Mouse (Mus musculus): Measurements from ENCODE around the gene Rph3a. TPM values are rescaled to one million over a fixed set of nuclear protein-coding genes. Genes with fewer than 3 reads are reported as not detected.

Gene Rph3a
- total and polyA plus RNA-seq, 3 experiments: not detected

DNA sequence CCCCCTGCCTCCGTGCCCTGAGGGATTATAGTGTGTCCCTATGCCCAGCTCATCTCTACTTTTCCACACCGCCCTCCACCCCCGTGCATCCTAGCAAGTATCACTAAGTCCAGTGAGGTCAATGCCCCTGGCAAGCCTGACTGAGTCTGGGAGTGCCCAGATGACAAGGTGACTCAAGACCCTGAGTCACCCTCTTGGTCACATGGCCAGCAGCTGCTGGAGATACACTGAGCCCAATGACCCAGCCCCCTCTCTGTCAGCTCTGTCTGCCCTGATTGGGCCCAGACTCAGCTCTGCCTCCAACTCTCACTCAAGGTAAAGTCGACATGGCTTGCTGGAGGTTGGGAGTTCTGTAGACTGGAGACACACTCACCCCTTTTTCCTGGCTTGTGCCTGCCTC lies 72.1 kb downstream of the Rph3a start:
- Histone ChIP-seq H3K9ac (ENCODE audit: insufficient read depth, low read depth) (no peak overlapping the region), H3K4me2 (ENCODE audit: insufficient read depth, low read depth, poor library complexity, severe bottlenecking) (no peak overlapping the region), H3K79me2 (replicated peaks; ENCODE audit: control insufficient read depth, extremely low read depth, insufficient read depth, poor library complexity, severe bottlenecking) (no peaks in the 10 kb centered on the region), H3K4me3 (replicated peaks in 1 of 3; ENCODE audit: low read depth in 2 of 3, low read length in 2 of 3, poor library complexity in 1 of 3) (no peak overlapping the region), H3K27ac (ENCODE audit: insufficient read depth, low read depth) (no peak overlapping the region), H3K9me3 (replicated peaks; ENCODE audit: low read length) (no peaks in the 10 kb centered on the region), H3K4me1 (ENCODE audit: control insufficient read depth in 1 of 2, insufficient read depth in 2 of 2) (no peaks in the 10 kb centered on the region), H3K36me3 (replicated peaks in 1 of 2; ENCODE audit: control insufficient read depth in 1 of 2, insufficient read depth in 1 of 2, low read length in 1 of 2) (no peaks in the 10 kb centered on the region), H3K27me3 (replicated peaks) (peaks cover 53% of the 10 kb centered on the region)
- dilution Hi-C loops (cut with MboI; ENCODE audit: extremely low pct_ligation_motif_present, extremely low pct_unique_long_range_greater_than_20kb, low sequenced_read_pairs) (no loop called here), in situ Hi-C loops (cut with MboI; ENCODE audit: low pct_ligation_motif_present, low pct_unique_long_range_greater_than_20kb, low sequenced_read_pairs) (no loop called here)
- no peak for DNase-seq (ENCODE audit: extremely low read depth)
- TF ChIP-seq MAZ (IDR thresholded peaks at IDR 0.05; ENCODE audit: low read depth, low read length) (no peak), ZKSCAN1 (IDR thresholded peaks at IDR 0.05; ENCODE audit: borderline replicate concordance, low read depth, low read length) (no peak), RAD21 (IDR thresholded peaks at IDR 0.05; ENCODE audit: low read depth, low read length) (no peak), CHD2 (IDR thresholded peaks at IDR 0.05; ENCODE audit: low read length) (no peak), POLR2AphosphoS2 (IDR thresholded peaks at IDR 0.05; ENCODE audit: low read depth, low read length) (no peak), MEF2A (IDR thresholded peaks at IDR 0.05; ENCODE audit: borderline replicate concordance, low read depth, low read length) (no peak), KAT2A (IDR thresholded peaks at IDR 0.05; ENCODE audit: insufficient replicate concordance, low read length) (no peak), MAX (IDR thresholded peaks at IDR 0.05; ENCODE audit: low read length) (no peak), JUND (conservative IDR thresholded peaks at IDR 0.05; ENCODE audit: low read depth, low read length) (no peak), SIN3A (IDR thresholded peaks at IDR 0.05; ENCODE audit: low read length) (no peak)

DNA sequence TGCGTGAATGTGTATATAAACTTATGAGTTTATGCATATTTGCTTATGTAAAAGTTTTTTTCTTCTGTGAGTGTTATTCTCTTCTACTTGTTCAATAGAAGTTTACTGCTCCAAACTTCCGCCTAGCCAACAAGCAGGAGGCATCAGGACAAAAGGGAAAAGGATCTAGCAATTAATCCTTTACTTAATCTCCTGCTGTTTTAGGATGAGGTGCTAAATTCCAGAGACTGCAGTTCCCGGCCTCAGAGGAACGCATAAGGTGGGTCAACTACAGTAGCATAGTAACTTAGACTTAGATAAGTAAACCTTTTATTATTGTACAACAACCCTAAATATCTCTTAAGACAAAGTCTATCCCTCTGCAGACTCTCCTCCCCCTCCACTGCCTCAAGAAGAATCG lies 75.9 kb downstream of the Rph3a start:
- Histone ChIP-seq H3K4me2 (ENCODE audit: insufficient read depth, low read depth, poor library complexity, severe bottlenecking) (no peak overlapping the region), H3K36me3 (replicated peaks in 1 of 2; ENCODE audit: control insufficient read depth in 1 of 2, insufficient read depth in 1 of 2, low read length in 1 of 2) (no peaks in the 10 kb centered on the region), H3K27me3 (replicated peaks) (peaks cover 43% of the 10 kb centered on the region), H3K9me3 (replicated peaks; ENCODE audit: low read length) (no peaks in the 10 kb centered on the region), H3K4me1 (ENCODE audit: control insufficient read depth in 1 of 2, insufficient read depth in 2 of 2) (no peaks in the 10 kb centered on the region), H3K79me2 (replicated peaks; ENCODE audit: control insufficient read depth, extremely low read depth, insufficient read depth, poor library complexity, severe bottlenecking) (no peaks in the 10 kb centered on the region), H3K4me3 (replicated peaks in 1 of 3; ENCODE audit: low read depth in 2 of 3, low read length in 2 of 3, poor library complexity in 1 of 3) (no peak overlapping the region), H3K9ac (ENCODE audit: insufficient read depth, low read depth) (no peak overlapping the region), H3K27ac (ENCODE audit: insufficient read depth, low read depth) (no peak overlapping the region)
- in situ Hi-C loops (cut with MboI; ENCODE audit: low pct_ligation_motif_present, low pct_unique_long_range_greater_than_20kb, low sequenced_read_pairs) (no loop called here), dilution Hi-C loops (cut with MboI; ENCODE audit: extremely low pct_ligation_motif_present, extremely low pct_unique_long_range_greater_than_20kb, low sequenced_read_pairs) (no loop called here)
- TF ChIP-seq MEF2A (IDR thresholded peaks at IDR 0.05; ENCODE audit: borderline replicate concordance, low read depth, low read length): no peak
- TF ChIP-seq RCOR1 (conservative IDR thresholded peaks at IDR 0.05; ENCODE audit: low read depth, low read length): no peak
- no peak for TF ChIP-seq MXI1 (IDR thresholded peaks at IDR 0.05; ENCODE audit: low read depth, low read length)
- TF ChIP-seq EP300 (IDR thresholded peaks at IDR 0.05; ENCODE audit: low read length): no peak
- no peak for TF ChIP-seq HCFC1 (IDR thresholded peaks at IDR 0.05; ENCODE audit: low read depth, low read length)
- no peak for TF ChIP-seq ETS1 (conservative IDR thresholded peaks at IDR 0.05; ENCODE audit: low read depth, low read length)
- no peak for TF ChIP-seq RAD21 (IDR thresholded peaks at IDR 0.05; ENCODE audit: low read depth, low read length)
- TF ChIP-seq GABPA (IDR thresholded peaks at IDR 0.05; ENCODE audit: insufficient replicate concordance, low read depth, low read length): no peak
- no peak for TF ChIP-seq PAX5 (IDR thresholded peaks at IDR 0.05; ENCODE audit: low read length)
- no peak for TF ChIP-seq SIN3A (IDR thresholded peaks at IDR 0.05; ENCODE audit: low read length)
- TF ChIP-seq POLR2A (IDR thresholded peaks at IDR 0.05; ENCODE audit: low read depth, low read length): no peak
- no peak for TF ChIP-seq CTCF (conservative IDR thresholded peaks at IDR 0.05 in 1 of 2, IDR thresholded peaks at IDR 0.05 in 1 of 2; ENCODE audit: low read depth in 2 of 2, low read length in 2 of 2)
- no peak for TF ChIP-seq SMC3 (IDR thresholded peaks at IDR 0.05; ENCODE audit: low read depth, low read length)
- TF ChIP-seq ZKSCAN1 (IDR thresholded peaks at IDR 0.05; ENCODE audit: borderline replicate concordance, low read depth, low read length): no peak
- TF ChIP-seq TCF12 (IDR thresholded peaks at IDR 0.05; ENCODE audit: low read depth, low read length): no peak
- TF ChIP-seq MAX (IDR thresholded peaks at IDR 0.05; ENCODE audit: low read length): no peak
- TF ChIP-seq ZNF384 (IDR thresholded peaks at IDR 0.05; ENCODE audit: low read depth, low read length): no peak
- no peak for TF ChIP-seq NELFE (IDR thresholded peaks at IDR 0.05; ENCODE audit: low read depth, low read length)
- DNase-seq (ENCODE audit: extremely low read depth): no peak

Measured in CH12.LX (cell line).